Comparison of ENCODE assay signal across 38 mouse cellular contexts in genomic region chr16:10227361-10227760, GRCm38 (mm10). TPM values are rescaled to one million over a fixed set of nuclear protein-coding genes. Genes with fewer than 3 reads are reported as not detected.
"Had no signal": no experiment of that assay in that cellular context is flagged by ENCODE, and none has a peak within 500 bp of the region (broad histone marks: within the 10 kb centered on the region; RNA-seq: fewer than 3 reads in every experiment).

No protein-coding gene starts in this region.

- H3K36me3 ChIP-seq: heart, embryonic 13.5 days; heart, embryonic 15.5 days; hindbrain, embryonic 10.5 days; hindbrain, embryonic 12.5 days; intestine, embryonic 15.5 days; limb, embryonic 13.5 days; limb, embryonic 15.5 days; liver, embryonic 12.5 days had no signal

- H3K27me3 ChIP-seq: heart, embryonic 13.5 days; heart, embryonic 15.5 days; hindbrain, embryonic 12.5 days; intestine, embryonic 15.5 days; limb, embryonic 13.5 days; limb, embryonic 15.5 days; liver, embryonic 12.5 days had no signal

- H3K4me3 ChIP-seq: heart, adult 2 months; heart, embryonic 13.5 days; heart, embryonic 15.5 days; hindbrain, embryonic 10.5 days; hindbrain, embryonic 12.5 days; intestine, embryonic 15.5 days; layer of hippocampus, adult 2 months; limb, embryonic 13.5 days; limb, embryonic 15.5 days; liver, embryonic 12.5 days had no signal

- H3K4me1 ChIP-seq: heart, embryonic 13.5 days; heart, embryonic 15.5 days; hindbrain, embryonic 10.5 days; hindbrain, embryonic 12.5 days; intestine, embryonic 15.5 days; limb, embryonic 13.5 days; limb, embryonic 15.5 days; liver, embryonic 12.5 days had no signal

- H3K9me3 ChIP-seq: heart, embryonic 13.5 days; heart, embryonic 15.5 days; intestine, embryonic 15.5 days; limb, embryonic 13.5 days; limb, embryonic 15.5 days; liver, embryonic 12.5 days had no signal

- H3K9ac ChIP-seq: heart, embryonic 13.5 days; heart, embryonic 15.5 days; hindbrain, embryonic 12.5 days; hindbrain, embryonic 14.5 days; intestine, embryonic 15.5 days; limb, embryonic 13.5 days; limb, embryonic 15.5 days; liver, embryonic 12.5 days; liver, embryonic 14.5 days had no signal

- H3K27ac ChIP-seq: heart, adult 2 months; heart, embryonic 13.5 days; heart, embryonic 15.5 days; hindbrain, embryonic 10.5 days; hindbrain, embryonic 12.5 days; hindbrain, embryonic 14.5 days; intestine, embryonic 15.5 days; layer of hippocampus, adult 2 months; limb, embryonic 13.5 days; limb, embryonic 15.5 days; liver, embryonic 12.5 days; liver, embryonic 14.5 days had no signal

- ATAC-seq: hindbrain, embryonic 16.5 days; inflammation-experienced regulatory T-cells, adult 6 months; intestine, embryonic 15.5 days; intestine, postnatal 0 days; liver, embryonic 12.5 days had no signal

- DNase-seq: gastrocnemius, postnatal 14 days; gastrocnemius, postnatal 36 days; heart, adult 11 months; heart, adult 2 months; heart, postnatal 14 days; heart, postnatal 36 days; kidney, adult 18-20 months; kidney, adult 8-10 months; kidney, postnatal 10 days; kidney, postnatal 25 days; kidney, postnatal 4 days; left cerebral cortex, postnatal 4 days had no signal

RNA-seq across cellular contexts. Expression of gene Atf7ip2, which starts 34.8 kb away (rescaled TPM):
- total RNA-seq: gastrocnemius, adult 18-20 months; gastrocnemius, adult 8-10 months; gastrocnemius, postnatal 14 days; gastrocnemius, postnatal 36 days; heart, adult 2 months; heart, postnatal 14 days; heart, postnatal 36 days; layer of hippocampus, adult 2 months; layer of hippocampus, postnatal 25 days; left cerebral cortex, adult 18-20 months; left cerebral cortex, adult 8-10 months; left cerebral cortex, postnatal 25 days had no signal
- polyA plus RNA-seq: gonadal fat pad, adult 2 months; heart, adult 2 months; liver, adult 2 months had no signal

RNA-seq across cellular contexts. Expression of gene Rpl39l, which starts 57.3 kb away (rescaled TPM):
- total RNA-seq: gastrocnemius, adult 18-20 months; gastrocnemius, adult 8-10 months; gastrocnemius, postnatal 36 days; heart, adult 2 months; heart, postnatal 14 days; heart, postnatal 36 days; layer of hippocampus, adult 2 months; layer of hippocampus, postnatal 10 days; layer of hippocampus, postnatal 25 days; left cerebral cortex, adult 18-20 months; left cerebral cortex, adult 8-10 months; left cerebral cortex, postnatal 10 days; left cerebral cortex, postnatal 25 days; left cerebral cortex, postnatal 4 days; liver, adult 2 months had no signal
- polyA plus RNA-seq: hindbrain, embryonic 14.5 days; hindbrain, embryonic 16.5 days; inflammation-experienced regulatory T-cells, adult 6 months; intestine, embryonic 15.5 days; intestine, postnatal 0 days; kidney, embryonic 14.5 days; kidney, embryonic 16.5 days; liver, adult 2 months had no signal
